30 mouse cellular contexts compared by ENCODE assay signal in the genomic region with DNA sequence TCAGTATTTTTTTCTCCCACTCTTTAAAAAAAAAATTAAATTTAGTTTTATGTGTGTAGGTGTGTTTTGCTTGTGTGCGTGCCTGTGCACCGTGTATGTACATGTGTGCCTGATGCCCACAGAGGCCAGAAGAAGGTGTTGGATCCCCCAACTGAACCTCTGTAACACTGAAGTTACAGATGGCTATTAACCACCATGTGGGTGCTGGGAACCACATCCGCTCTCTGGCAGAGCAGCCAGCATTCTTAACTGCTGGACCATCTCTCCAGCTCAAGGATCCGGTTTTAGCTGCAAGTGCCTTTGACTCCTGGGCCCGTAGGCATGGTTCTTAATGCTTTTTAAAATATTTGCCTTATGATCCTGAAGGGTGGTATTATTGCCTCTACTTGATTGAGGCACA. TPM values are rescaled to one million over a fixed set of nuclear protein-coding genes. Genes with fewer than 3 reads are reported as not detected.
DNase-seq lines count a peak whose midpoint lies in the region; ATAC-seq lines count a peak whose summit lies in the region.
"Had no signal": no experiment of that assay in that cellular context is flagged by ENCODE, and none has a peak within 500 bp of the region (broad histone marks: within the 10 kb centered on the region; RNA-seq: fewer than 3 reads in every experiment).

No protein-coding gene starts in this region.

- H3K9me3 ChIP-seq in midbrain, embryonic 14.5 days (ENCODE audit: control insufficient read depth, low read length): no peaks in the 10 kb centered on the region
- H3K9me3 ChIP-seq: forebrain, embryonic 13.5 days; heart, embryonic 10.5 days; hindbrain, embryonic 12.5 days; liver, embryonic 12.5 days; megakaryocyte, embryonic 14.5 days; midbrain, embryonic 12.5 days; neural tube, embryonic 15.5 days; stomach, embryonic 15.5 days had no signal

- no peaks in the 10 kb centered on the region for H3K4me1 ChIP-seq in midbrain, embryonic 14.5 days (ENCODE audit: control insufficient read depth, insufficient read depth, low read length)
- H3K4me1 ChIP-seq: forebrain, embryonic 13.5 days; hindbrain, embryonic 12.5 days; midbrain, embryonic 12.5 days; neural tube, embryonic 15.5 days had no signal

- 93% methylated on average over 5 of the region's 5 CpGs for WGBS in midbrain, embryonic 14.5 days

- peak; percentile 13; the same call in 1 of the 2 replicates for ATAC-seq in megakaryocyte, adult 5-6 weeks (ENCODE audit: poor library complexity, severe bottlenecking)
- ATAC-seq in activated CD4-positive, CD25-positive, alpha-beta regulatory T cell, adult 4 months: no peak
- no peak for ATAC-seq in midbrain, embryonic 14.5 days (ENCODE audit: low FRiP score, low TSS enrichment)
- ATAC-seq: forebrain, embryonic 13.5 days; liver, embryonic 12.5 days; liver, postnatal 0 days had no signal

- H3K27me3 ChIP-seq in midbrain, embryonic 14.5 days (ENCODE audit: control insufficient read depth, insufficient read depth, low read length): no peaks in the 10 kb centered on the region
- H3K27me3 ChIP-seq: CH12.LX; forebrain, embryonic 13.5 days; hindbrain, embryonic 12.5 days; megakaryocyte, embryonic 14.5 days; midbrain, embryonic 12.5 days; neural tube, embryonic 15.5 days; stomach, embryonic 15.5 days had no signal

- H3K4me2 ChIP-seq in midbrain, embryonic 14.5 days (ENCODE audit: low read length): no peak overlapping the region
- H3K4me2 ChIP-seq: forebrain, embryonic 13.5 days; hindbrain, embryonic 12.5 days; midbrain, embryonic 12.5 days; neural tube, embryonic 15.5 days; stomach, embryonic 15.5 days had no signal

- no peaks in the 10 kb centered on the region for H3K36me3 ChIP-seq in midbrain, embryonic 14.5 days (ENCODE audit: control insufficient read depth, insufficient read depth, low read length)
- H3K36me3 ChIP-seq: heart, embryonic 10.5 days; hindbrain, embryonic 12.5 days; liver, embryonic 12.5 days; midbrain, embryonic 12.5 days; neural tube, embryonic 15.5 days; stomach, embryonic 15.5 days had no signal

- H3K4me3 ChIP-seq in midbrain, embryonic 14.5 days (replicated peaks; ENCODE audit: low read depth, low read length): no peak overlapping the region
- H3K4me3 ChIP-seq: forebrain, embryonic 13.5 days; heart, embryonic 10.5 days; hindbrain, embryonic 12.5 days; layer of hippocampus, adult 2 months; liver, embryonic 12.5 days; megakaryocyte, embryonic 14.5 days; midbrain, embryonic 12.5 days; neural tube, embryonic 15.5 days; stomach, embryonic 15.5 days had no signal

- no peak overlapping the region for H3K9ac ChIP-seq in midbrain, embryonic 14.5 days (replicated peaks; ENCODE audit: low read length)
- H3K9ac ChIP-seq: forebrain, embryonic 13.5 days; hindbrain, embryonic 12.5 days; liver, embryonic 12.5 days; liver, postnatal 0 days; midbrain, embryonic 12.5 days; neural tube, embryonic 15.5 days; stomach, embryonic 15.5 days had no signal

- DNase-seq in B cell, adult 2 months: peak; percentile 33 to 42
- peak; percentile 47 for DNase-seq in T-cell, adult 2 months (ENCODE audit: low spot score)
- DNase-seq in thymus, postnatal 25 days: peak; percentile 30
- DNase-seq in embryo, embryonic 10 days (ENCODE audit: low spot score): no peak
- DNase-seq in midbrain, embryonic 14.5 days: no peak
- DNase-seq: adrenal gland, postnatal 14 days; cerebellum, adult 2 months; cerebellum, postnatal 14 days; gastrocnemius, postnatal 10 days; heart, postnatal 36 days; kidney, adult 11 months; kidney, postnatal 36 days; left cerebral cortex, postnatal 4 days; liver, postnatal 0 days; lung, postnatal 36 days; retina, postnatal 1 day; right cerebral cortex, postnatal 14 days had no signal

- H3K27ac ChIP-seq in midbrain, embryonic 14.5 days (replicated peaks; ENCODE audit: low read depth, low read length): no peak overlapping the region
- H3K27ac ChIP-seq: forebrain, embryonic 13.5 days; heart, embryonic 10.5 days; hindbrain, embryonic 12.5 days; layer of hippocampus, adult 2 months; liver, embryonic 12.5 days; midbrain, embryonic 12.5 days; neural tube, embryonic 15.5 days had no signal

RNA-seq across cellular contexts. Expression of gene Plac8, which starts 1.2 kb away (rescaled TPM):
- 1,942 and 2,045 TPM in 2 replicates for total RNA-seq in megakaryocyte, adult 5-6 weeks (2015)
- 1,369 and 1,731 TPM in 2 replicates for total RNA-seq in megakaryocyte, adult 5-6 weeks (2017)
- 10 to 100 TPM in 1 of 2 experiments, 1 to 10 TPM in 1; 4.2 to 12.0 TPM for polyA plus RNA-seq in activated CD4-positive, CD25-positive, alpha-beta regulatory T cell, adult 4 months (2017; shearing (Covaris generic))
- 3.2 TPM in 1 of 2 replicates, not detected in the other for polyA plus RNA-seq in midbrain, embryonic 14.5 days (2014; fragmentation: Nextera tagmentation; extraction: Ambion mirVana)
- total RNA-seq: layer of hippocampus, adult 2 months; layer of hippocampus, postnatal 25 days had no signal

RNA-seq across cellular contexts. Expression of gene Cops4, which starts 55.1 kb away (rescaled TPM):
- total RNA-seq in megakaryocyte, adult 5-6 weeks (2015): 45.6 and 56.6 TPM in 2 replicates
- total RNA-seq in megakaryocyte, adult 5-6 weeks (2017): 81.4 and 81.5 TPM in 2 replicates
- polyA plus RNA-seq in activated CD4-positive, CD25-positive, alpha-beta regulatory T cell, adult 4 months (2017; shearing (Covaris generic)): 100 to 1,000 TPM in 1 of 2 experiments, 10 to 100 TPM in 1; 97.9 to 108 TPM
- 175 and 210 TPM in 2 replicates for polyA plus RNA-seq in midbrain, embryonic 14.5 days (2014; fragmentation: Nextera tagmentation; extraction: Ambion mirVana)

Comparison
In these comparisons a context has a peak if more than half of its experiments do, and no peak if none do; other contexts are left out.
1. DNase-seq: peak in B cell, adult 2 months (2 of 2), T-cell, adult 2 months (single experiment) and thymus, postnatal 25 days (single experiment); none in embryo, embryonic 10 days (single experiment) and midbrain, embryonic 14.5 days (single experiment).